ENCODE assay signal across 23 mouse cellular contexts in genomic region chr10:117610160-117610764, GRCm38 (mm10). TPM values are rescaled to one million over a fixed set of nuclear protein-coding genes. Genes with fewer than 3 reads are reported as not detected.
DNase-seq lines count a peak whose midpoint lies in the region; ATAC-seq and TF ChIP-seq lines count a peak whose summit lies in the region.
"Had no signal": no experiment of that assay in that cellular context is flagged by ENCODE, and none has a peak within 500 bp of the region (broad histone marks: within the 10 kb centered on the region; RNA-seq: fewer than 3 reads in every experiment).

No protein-coding gene starts in this region.

- H3K4me1 ChIP-seq in stomach, embryonic 14.5 days (ENCODE audit: control insufficient read depth, insufficient read depth, low read length) = no peaks in the 10 kb centered on the region
- no peaks in the 10 kb centered on the region for H3K4me1 ChIP-seq in stomach, postnatal 0 days (replicated peaks; ENCODE audit: control insufficient read depth, insufficient read depth)
- H3K4me1 ChIP-seq in stomach, embryonic 15.5 days = no peaks in the 10 kb centered on the region
- no peaks in the 10 kb centered on the region for H3K4me1 ChIP-seq in stomach, embryonic 16.5 days (ENCODE audit: control insufficient read depth, insufficient read depth, low read length)

- H3K9me3 ChIP-seq in stomach, embryonic 14.5 days (ENCODE audit: control insufficient read depth, low read depth, low read length) = no peaks in the 10 kb centered on the region
- no peaks in the 10 kb centered on the region for H3K9me3 ChIP-seq in stomach, postnatal 0 days (ENCODE audit: control insufficient read depth, low read length)
- no peaks in the 10 kb centered on the region for H3K9me3 ChIP-seq in stomach, embryonic 15.5 days
- no peaks in the 10 kb centered on the region for H3K9me3 ChIP-seq in stomach, embryonic 16.5 days (replicated peaks; ENCODE audit: control insufficient read depth, low read length)
- H3K9me3 ChIP-seq: G1E had no signal

- no peak overlapping the region for H3K4me2 ChIP-seq in stomach, embryonic 14.5 days (replicated peaks; ENCODE audit: low read depth, low read length)
- no peak overlapping the region for H3K4me2 ChIP-seq in stomach, postnatal 0 days (replicated peaks; ENCODE audit: low read depth)
- no peak overlapping the region for H3K4me2 ChIP-seq in stomach, embryonic 15.5 days
- no peak overlapping the region for H3K4me2 ChIP-seq in stomach, embryonic 16.5 days (ENCODE audit: low read depth, low read length)

- H3K4me3 ChIP-seq in stomach, embryonic 14.5 days (ENCODE audit: low read depth, low read length) = no peak overlapping the region
- no peak overlapping the region for H3K4me3 ChIP-seq in stomach, postnatal 0 days (ENCODE audit: low read depth, low read length)
- no peak overlapping the region for H3K4me3 ChIP-seq in stomach, embryonic 15.5 days (replicated peaks)
- no peak overlapping the region for H3K4me3 ChIP-seq in stomach, embryonic 16.5 days (replicated peaks; ENCODE audit: low read length)

- WGBS in stomach, embryonic 14.5 days = 50% methylated on average over 5 of the region's 5 CpGs
- 39% methylated on average over 5 of the region's 5 CpGs for WGBS in stomach, postnatal 0 days
- 56% methylated on average over 5 of the region's 5 CpGs for WGBS in stomach, embryonic 15.5 days
- 52% methylated on average over 5 of the region's 5 CpGs for WGBS in stomach, embryonic 16.5 days

- no peaks in the 10 kb centered on the region for H3K36me3 ChIP-seq in stomach, embryonic 14.5 days (ENCODE audit: control insufficient read depth, insufficient read depth, low read length)
- no peaks in the 10 kb centered on the region for H3K36me3 ChIP-seq in stomach, postnatal 0 days (ENCODE audit: control insufficient read depth, insufficient read depth, low read length)
- H3K36me3 ChIP-seq in stomach, embryonic 15.5 days = no peaks in the 10 kb centered on the region
- H3K36me3 ChIP-seq in stomach, embryonic 16.5 days (ENCODE audit: control insufficient read depth, insufficient read depth, low read length) = no peaks in the 10 kb centered on the region
- H3K36me3 ChIP-seq: G1E had no signal

- H3K9ac ChIP-seq in stomach, embryonic 14.5 days (replicated peaks; ENCODE audit: low read depth, low read length) = no peak overlapping the region
- no peak overlapping the region for H3K9ac ChIP-seq in stomach, postnatal 0 days (ENCODE audit: low read length)
- no peak overlapping the region for H3K9ac ChIP-seq in stomach, embryonic 15.5 days
- H3K9ac ChIP-seq in stomach, embryonic 16.5 days (ENCODE audit: low read length) = no peak overlapping the region

- no peak for DNase-seq in stomach, postnatal 0 days (ENCODE audit: low spot score)
- peak; percentile 95 for DNase-seq in 3T3-L1 (ENCODE audit: low read depth, low spot score)
- no peak for DNase-seq in adrenal gland, adult 2 months
- no peak for DNase-seq in cerebellum, adult 11-12 months
- DNase-seq: adrenal gland, adult 8-10 months; adrenal gland, postnatal 10 days; adrenal gland, postnatal 14 days; adrenal gland, postnatal 25 days; adrenal gland, postnatal 36 days; B cell, adult 2 months; cerebellum, adult 11 months; cerebellum, adult 18-20 months; cerebellum, adult 2 months; cerebellum, adult 8-10 months; cerebellum, adult 9-10 months had no signal

- H3K27ac ChIP-seq in stomach, embryonic 14.5 days (ENCODE audit: low read length) = no peak overlapping the region
- H3K27ac ChIP-seq in stomach, postnatal 0 days (replicated peaks) = no peak overlapping the region
- no peak overlapping the region for H3K27ac ChIP-seq in stomach, embryonic 15.5 days
- H3K27ac ChIP-seq in stomach, embryonic 16.5 days (ENCODE audit: low read length) = 0 out of 2 replicates have a peak overlapping the region, but pooled peaks have one; percentile 28

- ATAC-seq in stomach, embryonic 14.5 days (ENCODE audit: insufficient number of reproducible peaks, insufficient read depth, low FRiP score, low read depth) = peak; percentile 4; the same call in 1 of the 2 replicates
- ATAC-seq in stomach, postnatal 0 days (ENCODE audit: low FRiP score, low TSS enrichment) = no peak; the same call in 1 of the 2 replicates
- peak; percentile 81; the same call in 1 of the 2 replicates for ATAC-seq in stomach, embryonic 15.5 days (ENCODE audit: insufficient read depth, low FRiP score, low read depth)
- peak; percentile 72 for ATAC-seq in stomach, embryonic 16.5 days (ENCODE audit: insufficient read depth, low FRiP score)
- no peak for ATAC-seq in activated CD4-positive, CD25-positive, alpha-beta regulatory T cell, adult 4 months
- ATAC-seq: CD4-positive, CD25-positive, alpha-beta regulatory T cell, adult 4 months; Patski had no signal

- H3K27me3 ChIP-seq in stomach, embryonic 14.5 days (ENCODE audit: control insufficient read depth, insufficient read depth, low read length) = no peaks in the 10 kb centered on the region
- no peaks in the 10 kb centered on the region for H3K27me3 ChIP-seq in stomach, postnatal 0 days (ENCODE audit: control insufficient read depth, insufficient read depth, low read length)
- no peaks in the 10 kb centered on the region for H3K27me3 ChIP-seq in stomach, embryonic 15.5 days (replicated peaks)
- H3K27me3 ChIP-seq in stomach, embryonic 16.5 days (ENCODE audit: control insufficient read depth, insufficient read depth, low read length) = no peaks in the 10 kb centered on the region
- H3K27me3 ChIP-seq: CH12.LX, Patski had no signal

- no peak for TF ChIP-seq EP300 in stomach, postnatal 0 days (optimal IDR thresholded peaks at IDR 0.05)

- TF ChIP-seq CTCF in stomach, postnatal 0 days (IDR thresholded peaks at IDR 0.05; ENCODE audit: low read depth) = no peak

RNA-seq across cellular contexts. Expression of gene Cpm, which starts 19.0 kb away (rescaled TPM):
- polyA plus RNA-seq in stomach, embryonic 14.5 days (2014; fragmentation: Nextera tagmentation; extraction: Ambion mirVana) = 89.1 and 95.8 TPM in 2 replicates
- polyA plus RNA-seq in stomach, postnatal 0 days (2015; fragmentation: Nextera tagmentation; extraction: Ambion mirVana) = 22.9 and 26.6 TPM in 2 replicates
- polyA plus RNA-seq in stomach, embryonic 15.5 days (2015; fragmentation: Nextera tagmentation; extraction: Ambion mirVana) = 57.1 and 57.7 TPM in 2 replicates
- 74.0 and 88.1 TPM in 2 replicates for polyA plus RNA-seq in stomach, embryonic 16.5 days (2015; fragmentation: Nextera tagmentation; extraction: Ambion mirVana)
- total RNA-seq in adrenal gland, adult 2 months (2021) = 10 to 100 TPM; 21.4 to 29.3 TPM
- 14.6 and 19.2 TPM in 2 replicates for polyA plus RNA-seq in adrenal gland, adult 2 months (2012; rRNA removed)
- polyA plus RNA-seq in activated CD4-positive, CD25-positive, alpha-beta regulatory T cell, adult 4 months (2017; shearing (Covaris generic)) = 10 to 100 TPM; 19.3 to 23.3 TPM
- polyA plus RNA-seq: G1E had no signal

Comparison
In these comparisons a context has a peak if more than half of its experiments do, and no peak if none do; other contexts are left out.
1. ATAC-seq: peak in stomach, embryonic 14.5 days (single experiment), stomach, embryonic 15.5 days (single experiment) and stomach, embryonic 16.5 days (single experiment); none in stomach, postnatal 0 days (single experiment) and activated CD4-positive, CD25-positive, alpha-beta regulatory T cell, adult 4 months (single experiment).